Mouse (Mus musculus) MEL (cell line): ENCODE measurements around the gene Pnmal1. TPM values are rescaled to one million over a fixed set of nuclear protein-coding genes. Genes with fewer than 3 reads are reported as not detected.

Experiments
- DNase-seq: peaks from one replicate; pipeline ENCODE4 v3.0.0; 2011; ENCODE audit warnings: low read depth, low spot score
- H3K27ac ChIP-seq: 2 replicates; pipeline ENCODE4 v1.5.1; 2012; ENCODE audit warnings: low read depth, mild to moderate bottlenecking, control low read depth, low read length, moderate library complexity; ENCODE audit not compliant: control insufficient read depth
- H3K27me3 ChIP-seq, 2 experiments: fragments of 150-350 bp in 1 of 2; sonication (generic) in 1 of 2; 2 replicates each; pipeline ENCODE4 v1.6.1; 2012; ENCODE audit warnings: low read length in 2 of 2, mild to moderate bottlenecking in 2 of 2, improper control_type of control experiment in 1 of 2, moderate library complexity in 1 of 2; ENCODE audit not compliant: insufficient read depth in 2 of 2, control insufficient read depth in 1 of 2
- H3K36me3 ChIP-seq, 2 experiments: 2 replicates each; pipeline ENCODE4 v1.6.1; 2012 to 2014; ENCODE audit warnings: low read length in 2 of 2, improper control_type of control experiment in 1 of 2, inconsistent platforms in 1 of 2, mild to moderate bottlenecking in 1 of 2; ENCODE audit not compliant: insufficient read depth in 2 of 2, control insufficient read depth in 1 of 2
- H3K4me1 ChIP-seq, 2 experiments: fragments of 150-350 bp in 1 of 2; sonication (generic) in 1 of 2; 2 replicates each; pipeline ENCODE4 v1.6.1; 2012; ENCODE audit warnings: low read length in 2 of 2, improper control_type of control experiment in 1 of 2, mild to moderate bottlenecking in 1 of 2; ENCODE audit not compliant: insufficient read depth in 2 of 2, control insufficient read depth in 1 of 2
- H3K4me3 ChIP-seq, 2 experiments: fragments of 150-350 bp in 1 of 2; sonication (generic) in 1 of 2; 2 replicates each; pipeline ENCODE4 v1.5.1; 2012; ENCODE audit warnings: low read depth in 2 of 2, low read length in 2 of 2, mild to moderate bottlenecking in 2 of 2, moderate library complexity in 2 of 2, control low read depth in 1 of 2, improper control_type of control experiment in 1 of 2; ENCODE audit not compliant: control insufficient read depth in 1 of 2, insufficient read depth in 1 of 2
- H3K79me2 ChIP-seq: 2 replicates; pipeline ENCODE4 v1.6.1; 2012; ENCODE audit warnings: mild to moderate bottlenecking, low read length, moderate library complexity; ENCODE audit not compliant: control insufficient read depth, poor library complexity, insufficient read depth
- H3K9ac ChIP-seq: 2 replicates; pipeline ENCODE4 v1.6.1; 2012; ENCODE audit warnings: low read depth, mild to moderate bottlenecking, control low read depth, low read length, moderate library complexity; ENCODE audit not compliant: control insufficient read depth, poor library complexity, severe bottlenecking
- H3K9me3 ChIP-seq: fragments of 150-350 bp; sonication (generic); replicated peaks from 2 replicates; pipeline ENCODE4 v1.6.1; 2012; ENCODE audit warnings: mild to moderate bottlenecking, low read length, improper control_type of control experiment, moderate library complexity; ENCODE audit not compliant: insufficient read depth
- CHD2 ChIP-seq: IDR thresholded peaks from 2 replicates; pipeline ENCODE4 v1.6.1; 2011; ENCODE audit warnings: low read length, improper control_type of control experiment
- CTCF ChIP-seq, 3 experiments: IDR thresholded peaks in 2 of 3; conservative IDR thresholded peaks in 1 of 3; 2 replicates each; pipeline ENCODE4 v1.5.1; 2011 to 2012; ENCODE audit warnings: low read length in 3 of 3, low read depth in 2 of 3, mild to moderate bottlenecking in 2 of 3, improper control_type of control experiment in 1 of 3, inconsistent platforms in 1 of 3, mixed read lengths in 1 of 3, moderate library complexity in 1 of 3; ENCODE audit not compliant: control insufficient read depth in 1 of 3, insufficient read depth in 1 of 3, poor library complexity in 1 of 3, severe bottlenecking in 1 of 3
- ELF1 ChIP-seq: IDR thresholded peaks from 2 replicates; pipeline ENCODE4 v1.6.1; 2014; ENCODE audit warnings: low read depth, mild to moderate bottlenecking, inconsistent platforms, low read length, improper control_type of control experiment, moderate library complexity
- EP300 ChIP-seq, 2 experiments: IDR thresholded peaks; 2 replicates each; pipeline ENCODE4 v1.6.1; 2011; ENCODE audit warnings: improper control_type of control experiment in 2 of 2, low read length in 2 of 2, low read depth in 1 of 2, mild to moderate bottlenecking in 1 of 2
- GABPA ChIP-seq: IDR thresholded peaks from 2 replicates; pipeline ENCODE4 v1.6.1; 2012; ENCODE audit warnings: low read depth, mild to moderate bottlenecking, inconsistent platforms, low read length, improper control_type of control experiment, moderate library complexity
- GATA1 ChIP-seq: IDR thresholded peaks from 2 replicates; pipeline ENCODE4 v1.6.1; 2011; ENCODE audit warnings: low read depth, low read length, improper control_type of control experiment
- JUND ChIP-seq: IDR thresholded peaks from 2 replicates; pipeline ENCODE4 v1.6.1; 2011; ENCODE audit warnings: low read depth, mild to moderate bottlenecking, improper control_type of control experiment, low read length
- KAT2A ChIP-seq: conservative IDR thresholded peaks from 2 replicates; pipeline ENCODE4 v1.6.1; 2012; ENCODE audit warnings: low read depth, low read length, improper control_type of control experiment, inconsistent platforms
- MAFK ChIP-seq: IDR thresholded peaks from 2 replicates; pipeline ENCODE4 v1.6.1; 2011; ENCODE audit warnings: low read depth, mild to moderate bottlenecking, low read length, improper control_type of control experiment, borderline replicate concordance
- MAX ChIP-seq: IDR thresholded peaks from 2 replicates; pipeline ENCODE4 v1.6.1; 2011; ENCODE audit warnings: low read length, improper control_type of control experiment
- MAZ ChIP-seq: IDR thresholded peaks from 2 replicates; pipeline ENCODE4 v1.6.1; 2012; ENCODE audit warnings: low read depth, mild to moderate bottlenecking, inconsistent platforms, low read length, improper control_type of control experiment
- MYB ChIP-seq: IDR thresholded peaks from 2 replicates; pipeline ENCODE4 v1.6.1; 2011; ENCODE audit warnings: mild to moderate bottlenecking, low read depth, low read length, improper control_type of control experiment
- MYC ChIP-seq: IDR thresholded peaks from 2 replicates; pipeline ENCODE4 v1.6.1; 2011; ENCODE audit warnings: low read depth, mild to moderate bottlenecking, low read length, improper control_type of control experiment, moderate library complexity
- POLR2AphosphoS5 ChIP-seq: IDR thresholded peaks from 2 replicates; pipeline ENCODE4 v1.6.1; 2012; ENCODE audit warnings: low read depth, borderline replicate concordance, mild to moderate bottlenecking, inconsistent platforms, low read length, moderate library complexity, mixed read lengths
- RAD21 ChIP-seq: IDR thresholded peaks from 2 replicates; pipeline ENCODE4 v1.6.1; 2011; ENCODE audit warnings: mild to moderate bottlenecking, low read depth, low read length, improper control_type of control experiment
- RCOR1 ChIP-seq: IDR thresholded peaks from 2 replicates; pipeline ENCODE4 v1.6.1; 2012; ENCODE audit warnings: low read depth, mild to moderate bottlenecking, inconsistent platforms, low read length, improper control_type of control experiment
- SMC3 ChIP-seq: IDR thresholded peaks from 2 replicates; pipeline ENCODE4 v1.6.1; 2011; ENCODE audit warnings: low read depth, low read length, improper control_type of control experiment
- TCF12 ChIP-seq: IDR thresholded peaks from 2 replicates; pipeline ENCODE4 v1.6.1; 2014; ENCODE audit warnings: low read depth, mild to moderate bottlenecking, inconsistent platforms, low read length, improper control_type of control experiment, moderate library complexity
- UBTF ChIP-seq: IDR thresholded peaks from 2 replicates; pipeline ENCODE4 v1.6.1; 2012; ENCODE audit warnings: low read depth, mild to moderate bottlenecking, inconsistent platforms, low read length, improper control_type of control experiment, moderate library complexity, borderline replicate concordance; ENCODE audit not compliant: insufficient read depth
- USF1 ChIP-seq: IDR thresholded peaks from 2 replicates; pipeline ENCODE4 v1.6.1; 2014; ENCODE audit warnings: low read depth, mild to moderate bottlenecking, inconsistent platforms, low read length, improper control_type of control experiment, moderate library complexity
- USF2 ChIP-seq, 2 experiments: IDR thresholded peaks; 2 replicates each; pipeline ENCODE4 v1.6.1; 2011 to 2012; ENCODE audit warnings: improper control_type of control experiment in 2 of 2, low read length in 2 of 2, borderline replicate concordance in 1 of 2, inconsistent platforms in 1 of 2, low read depth in 1 of 2, mild to moderate bottlenecking in 1 of 2; ENCODE audit not compliant: insufficient read depth in 1 of 2
- ZKSCAN1 ChIP-seq: IDR thresholded peaks from 2 replicates; pipeline ENCODE4 v1.6.1; 2012; ENCODE audit warnings: low read depth, mild to moderate bottlenecking, inconsistent platforms, low read length, improper control_type of control experiment, moderate library complexity
- ZNF384 ChIP-seq: IDR thresholded peaks from 2 replicates; pipeline ENCODE4 v1.6.1; 2012; ENCODE audit warnings: low read depth, mild to moderate bottlenecking, inconsistent platforms, low read length, improper control_type of control experiment
- polyA plus RNA-seq, 2 experiments: library from polyadenylated mRNA; stranded (reverse) in 1 of 2; unstranded in 1 of 2; fragments of >175 nt in 1 of 2; fragments of >200 nt in 1 of 2; gene quantifications; 2 replicates each; pipeline versions ENCODE4 v1.2.1 to v1.2.4; 2012; ENCODE audit warnings: low replicate concordance in 2 of 2, low read depth in 1 of 2; ENCODE audit not compliant: insufficient read length in 2 of 2, insufficient read depth in 1 of 2, missing spikeins in 1 of 2
- total RNA-seq: library from RNA; depleted of rRNA; stranded (reverse); fragments of 300-350 nt; gene quantifications from 2 replicates; pipeline ENCODE4 v1.2.3, GENCODE M21; 2012

Pnmal1 gene
- total and polyA plus RNA-seq, 3 experiments = 0.19 to 0.53 TPM; not detected in 1

- Histone ChIP-seq H3K27ac (no peak overlapping the region), H3K9ac (no peak overlapping the region), H3K36me3 (no peaks in the 10 kb centered on the region), H3K79me2 (no peaks in the 10 kb centered on the region), H3K4me1 (no peaks in the 10 kb centered on the region; a peak in 1 of 4 replicates), H3K4me3 (no peak overlapping the region), H3K9me3 (no peaks in the 10 kb centered on the region), H3K27me3 (no peaks in the 10 kb centered on the region)
- TF ChIP-seq CTCF (IDR thresholded peaks at IDR 0.05 in 2 of 3, conservative IDR thresholded peaks at IDR 0.05 in 1 of 3; ENCODE audit: control insufficient read depth in 1 of 3, insufficient read depth in 1 of 3, low read depth in 2 of 3, low read length in 3 of 3, poor library complexity in 1 of 3, severe bottlenecking in 1 of 3) (peak; percentile 72 to 93 (median 80)), MAX (no peak), SMC3 (peak; percentile 27; the same call in 1 of the 2 replicates)
- peak; percentile 60 for DNase-seq
Observed at GRCm38 (mm10) chr7:16937312-16937711, 22.2 kb upstream of the Pnmal1 start.

DNA sequence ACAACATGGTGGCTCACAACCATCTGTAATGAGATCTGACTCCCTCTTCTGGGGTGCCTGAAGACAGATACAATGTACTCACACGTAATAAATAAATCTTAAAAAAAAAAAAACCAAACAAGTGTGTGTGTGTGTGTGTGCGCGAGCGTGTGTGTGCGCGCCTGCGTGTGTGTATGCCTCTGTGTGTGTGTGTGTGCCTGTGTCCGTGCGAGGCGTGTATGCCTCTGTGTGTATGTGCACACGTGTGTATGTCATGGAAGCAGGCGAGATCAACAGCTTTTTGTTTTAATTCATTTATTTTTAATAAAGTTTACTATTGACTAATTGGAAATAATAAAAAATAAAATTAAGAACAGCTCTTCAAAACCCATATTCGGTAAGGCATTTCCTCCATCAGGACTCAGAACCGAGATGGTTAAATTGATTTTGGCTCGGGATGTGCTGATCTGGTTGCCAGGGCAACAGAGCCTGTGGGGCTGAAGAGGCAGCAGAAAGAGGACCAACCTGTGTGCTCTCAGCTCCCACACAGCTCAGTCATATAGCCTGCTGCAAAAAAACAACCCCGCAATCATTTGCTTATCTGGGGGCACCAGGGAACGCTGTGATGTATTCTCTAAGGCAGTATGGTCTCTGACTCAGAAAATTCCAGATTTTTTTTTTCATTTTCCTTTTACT, 21.2 kb upstream of the Pnmal1 start:
- H3K79me2 ChIP-seq = no peaks in the 10 kb centered on the region

DNA sequence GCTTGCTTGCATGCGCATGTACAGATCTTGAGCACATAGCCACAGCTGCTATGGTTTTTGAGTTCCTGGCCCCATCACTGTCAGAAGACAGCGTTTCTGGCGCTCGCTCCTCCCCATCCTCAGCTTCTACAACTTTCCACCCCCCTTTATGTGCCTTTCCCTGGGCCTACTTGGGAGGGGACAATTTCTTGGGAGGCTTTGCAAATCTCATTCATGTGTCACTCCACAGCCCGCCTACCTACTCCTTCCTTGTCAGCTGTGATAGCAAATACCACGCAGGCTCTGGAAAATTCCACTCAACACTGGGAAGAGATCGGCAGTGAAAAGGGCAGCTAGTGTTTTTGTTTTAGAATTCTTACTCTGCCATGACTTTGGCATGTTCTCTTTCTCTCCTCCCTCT, 19.2 kb upstream of the Pnmal1 start:
- TF ChIP-seq POLR2AphosphoS5 (no peak), GATA1 (no peak), MAX (no peak), ZNF384 (no peak), EP300 (IDR thresholded peaks at IDR 0.05; ENCODE audit: low read depth in 1 of 2, low read length in 2 of 2) (no peak), JUND (no peak), USF2 (IDR thresholded peaks at IDR 0.05; ENCODE audit: borderline replicate concordance in 1 of 2, insufficient read depth in 1 of 2, low read depth in 1 of 2, low read length in 2 of 2) (no peak), RCOR1 (no peak), KAT2A (no peak), CHD2 (no peak), RAD21 (no peak)
- TF ChIP-seq, all 39 proteins: peak for 0
- Histone ChIP-seq H3K9ac (no peak overlapping the region), H3K4me3 (no peak overlapping the region), H3K27ac (no peak overlapping the region), H3K27me3 (no peaks in the 10 kb centered on the region), H3K4me1 (no peaks in the 10 kb centered on the region), H3K9me3 (no peaks in the 10 kb centered on the region), H3K36me3 (no peaks in the 10 kb centered on the region), H3K79me2 (no peaks in the 10 kb centered on the region)
- no peak for DNase-seq

More for the DNA sequence above, 21.2 kb upstream of the Pnmal1 start:
- no peak for TF ChIP-seq USF1
- TF ChIP-seq MAZ = no peak
- TF ChIP-seq UBTF = no peak
- TF ChIP-seq TCF12 = no peak
- no peak for TF ChIP-seq MAFK
- TF ChIP-seq MYB = no peak
- no peak for TF ChIP-seq ZKSCAN1
- no peak for TF ChIP-seq GABPA
- TF ChIP-seq SMC3 = no peak
- TF ChIP-seq MYC = no peak
- TF ChIP-seq ELF1 = no peak
- no peak for TF ChIP-seq USF2 (IDR thresholded peaks at IDR 0.05; ENCODE audit: borderline replicate concordance in 1 of 2, insufficient read depth in 1 of 2, low read depth in 1 of 2, low read length in 2 of 2)
- no peak for TF ChIP-seq ZNF384
- H3K9me3 ChIP-seq = no peaks in the 10 kb centered on the region
- no peaks in the 10 kb centered on the region for H3K36me3 ChIP-seq
- H3K27me3 ChIP-seq = no peaks in the 10 kb centered on the region
- no peaks in the 10 kb centered on the region for H3K4me1 ChIP-seq
- no peak overlapping the region for H3K27ac ChIP-seq
- H3K4me3 ChIP-seq = no peak overlapping the region
- DNase-seq = no peak
- no peak overlapping the region for H3K9ac ChIP-seq
